Mouse (Mus musculus): ENCODE results near the gene Rnf11.
"Not testable (repeated sequence)": the region's sequence is repeated elsewhere in the genome, so short reads cannot be mapped to it uniquely, and the experiment has no call there.

Rnf11 gene

DNA sequence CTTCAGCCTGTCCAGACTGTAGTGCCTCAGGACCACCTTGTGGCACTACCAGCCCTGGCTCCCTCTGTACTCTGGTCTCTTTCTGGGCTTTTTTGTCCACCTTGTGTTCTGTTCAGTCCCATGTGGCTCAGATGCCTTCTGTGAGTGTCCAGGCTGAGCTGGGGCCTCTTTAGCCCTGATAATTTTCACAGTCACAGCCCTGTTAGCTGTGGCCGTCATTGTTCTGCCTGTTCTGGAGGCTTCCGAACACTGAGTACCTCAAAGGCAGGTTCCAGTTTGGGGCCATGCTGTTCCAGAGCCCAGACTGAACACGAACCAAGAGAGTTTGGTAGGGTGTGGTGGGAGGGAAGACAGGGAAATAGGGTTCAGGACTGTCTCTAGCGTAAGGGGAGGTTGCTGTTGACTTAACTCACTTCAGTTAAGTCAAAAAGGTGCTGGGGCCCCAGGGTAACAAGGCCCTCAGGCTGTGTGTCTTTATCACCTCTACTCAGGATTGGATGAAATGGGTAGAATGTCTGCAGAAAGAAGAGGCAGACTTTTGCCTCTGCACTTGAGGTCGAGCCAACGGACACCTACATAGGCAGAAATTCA is 73.1 kb downstream of the Rnf11 start:
- no peak for DNase-seq (ENCODE audit: low spot score in 2 of 2)

DNA sequence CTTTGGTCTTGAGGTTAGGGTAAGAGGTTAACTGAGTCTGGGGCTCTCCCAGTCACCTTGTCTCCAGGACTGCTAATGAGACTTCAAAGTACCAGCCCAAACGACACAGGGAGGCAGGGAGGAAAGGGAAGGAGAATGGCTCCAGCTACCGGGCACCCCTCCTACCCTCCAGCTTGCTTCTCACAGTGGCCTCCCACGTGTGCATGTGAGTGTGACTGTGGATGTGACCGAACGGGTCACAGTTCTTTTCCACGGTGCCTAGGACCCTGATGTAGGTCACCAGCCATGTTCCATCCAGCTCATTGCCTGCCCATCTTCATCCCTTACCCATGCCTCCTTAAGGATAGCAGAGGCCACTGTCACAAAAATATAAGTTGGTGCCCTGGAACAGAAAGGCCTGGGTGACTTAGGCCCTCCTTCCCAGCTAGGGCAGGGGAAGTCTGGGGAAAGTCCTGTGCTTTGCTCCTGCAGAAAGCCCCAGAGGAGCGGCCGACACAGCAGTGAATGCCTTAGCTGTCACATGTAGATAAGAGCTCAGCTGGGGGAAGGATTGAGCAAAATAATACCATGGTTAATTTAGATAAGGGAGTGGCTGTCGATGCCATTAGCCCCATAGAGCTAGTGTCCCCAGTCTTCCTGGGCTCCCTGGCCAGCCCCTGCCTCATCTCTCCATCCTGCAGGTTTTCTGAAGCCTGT is 73.7 kb downstream of the Rnf11 start:
- no peak for DNase-seq (ENCODE audit: low spot score in 2 of 2)

DNA sequence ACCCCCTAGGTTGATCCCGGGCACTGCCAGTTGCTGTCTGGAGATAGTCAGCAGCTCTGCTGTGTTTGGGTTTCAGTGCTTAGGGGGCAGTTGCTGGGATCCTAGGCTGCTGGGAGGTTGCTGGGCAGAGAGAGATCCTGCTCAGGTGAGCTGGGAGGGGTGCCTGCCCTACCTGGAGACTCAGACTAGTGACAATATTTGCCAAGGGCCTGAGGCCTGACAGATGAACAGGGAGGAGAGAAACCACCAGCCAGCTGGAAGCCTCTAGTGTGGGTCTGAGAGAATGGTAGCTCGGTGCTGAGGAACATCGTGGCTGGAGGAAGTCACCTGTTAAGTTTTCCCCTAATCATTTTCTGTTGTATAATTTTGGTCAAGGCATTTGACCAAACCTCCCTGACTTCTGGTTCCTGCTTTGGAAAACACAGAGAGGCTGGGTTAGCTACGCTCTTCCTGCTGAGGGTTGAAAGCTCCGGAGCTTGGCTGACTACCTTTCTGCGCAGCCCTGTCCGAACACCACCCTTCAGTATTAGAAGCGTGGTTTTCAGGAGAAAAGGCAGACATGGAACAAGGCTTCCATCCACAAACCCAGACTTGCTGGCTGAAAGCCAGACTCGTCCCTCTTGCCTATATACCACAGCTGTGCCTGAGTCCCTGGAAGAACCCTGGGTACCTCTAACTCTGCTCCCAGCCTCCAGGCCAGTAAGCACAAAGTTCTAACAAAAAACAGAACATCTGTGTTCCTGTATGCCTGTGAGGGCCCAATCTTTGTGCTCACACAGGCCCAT is 76.6 kb downstream of the Rnf11 start:
- no peak for DNase-seq (ENCODE audit: low spot score in 2 of 2)

DNA sequence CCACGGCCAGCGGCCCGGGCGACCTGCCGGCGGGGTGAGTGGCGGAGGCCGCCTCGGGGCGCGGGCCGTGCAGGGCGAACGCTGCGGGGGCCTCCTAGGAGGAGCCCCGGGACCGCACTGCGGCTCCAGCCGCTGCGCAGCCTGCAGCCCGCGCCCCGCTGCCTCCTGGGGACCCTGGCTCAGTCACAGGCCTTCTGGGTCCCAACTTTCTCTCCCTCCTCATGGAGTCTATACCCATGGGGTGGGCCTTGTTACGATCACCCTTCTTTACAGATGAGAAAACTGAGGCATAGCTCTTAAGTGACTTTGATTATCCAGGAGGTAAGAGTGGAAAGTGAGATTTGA is 77.4 kb downstream of the Rnf11 start:
- no peak for DNase-seq (ENCODE audit: low spot score in 2 of 2)

DNA sequence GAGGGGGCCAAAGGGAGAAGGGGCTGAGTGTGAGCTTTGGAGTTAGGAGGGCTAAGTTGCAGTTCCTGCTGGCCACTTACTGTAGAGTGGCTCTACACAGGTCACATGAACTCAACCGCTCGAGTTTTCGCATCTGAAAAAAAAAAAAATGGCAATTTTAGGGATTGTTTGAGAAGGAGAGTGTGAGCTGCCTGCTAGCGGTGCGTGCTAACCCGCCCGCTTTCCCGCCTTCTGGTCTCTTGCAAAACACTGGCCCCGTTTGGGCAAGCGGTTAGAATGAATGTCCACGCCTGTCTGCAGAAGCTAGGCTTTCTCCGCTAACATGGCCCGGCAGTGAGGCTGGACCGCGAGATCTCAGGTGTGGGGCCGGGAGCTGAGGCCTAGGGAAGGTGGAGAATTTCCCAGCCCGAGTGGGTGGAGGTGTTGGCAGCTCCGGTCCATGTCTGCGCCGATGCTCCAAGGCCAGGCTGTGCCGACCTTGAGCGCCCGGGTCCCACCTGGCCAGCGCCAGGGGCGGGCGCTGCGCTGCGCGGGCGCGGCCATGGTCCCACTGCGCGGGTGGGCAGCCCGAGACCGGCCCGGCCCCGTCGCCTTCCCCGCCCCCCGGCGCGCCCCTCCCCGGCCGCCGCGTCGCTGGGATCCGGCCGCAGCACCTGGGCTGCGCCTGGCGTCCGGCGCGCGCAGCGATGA is 77.9 kb downstream of the Rnf11 start, which contains the start of gene Ttc39a:
Gene Ttc39a (plus strand): TSS at position 138 of the 690 bp plus-strand sequence.
- DNase-seq (ENCODE audit: low spot score in 2 of 2) = peak in 1 of 2 experiments; percentile 31

DNA sequence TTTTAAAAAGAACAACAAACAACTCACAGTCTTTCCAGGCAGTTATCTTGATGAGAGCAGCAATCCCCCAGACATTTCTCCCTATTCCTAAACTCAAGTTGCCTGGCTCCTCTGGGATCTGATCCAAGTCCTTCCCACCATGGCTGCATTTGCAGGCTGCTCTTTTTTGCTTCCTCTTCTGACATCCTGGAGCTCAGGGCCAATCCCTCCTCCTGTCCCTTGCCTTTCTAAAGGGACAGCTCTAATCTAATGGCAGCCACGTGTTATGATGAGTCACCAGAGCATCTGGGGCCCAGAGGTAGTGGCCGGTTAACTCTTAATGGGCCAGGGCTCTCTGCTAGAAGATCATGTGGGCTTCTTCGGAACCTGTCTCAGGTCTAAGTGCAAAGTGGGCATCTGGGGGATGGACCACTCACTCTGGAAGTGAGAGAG is 78.5 kb downstream of the Rnf11 start:
- peak in 1 of 2 experiments; percentile 47 for DNase-seq (ENCODE audit: low spot score in 2 of 2)

DNA sequence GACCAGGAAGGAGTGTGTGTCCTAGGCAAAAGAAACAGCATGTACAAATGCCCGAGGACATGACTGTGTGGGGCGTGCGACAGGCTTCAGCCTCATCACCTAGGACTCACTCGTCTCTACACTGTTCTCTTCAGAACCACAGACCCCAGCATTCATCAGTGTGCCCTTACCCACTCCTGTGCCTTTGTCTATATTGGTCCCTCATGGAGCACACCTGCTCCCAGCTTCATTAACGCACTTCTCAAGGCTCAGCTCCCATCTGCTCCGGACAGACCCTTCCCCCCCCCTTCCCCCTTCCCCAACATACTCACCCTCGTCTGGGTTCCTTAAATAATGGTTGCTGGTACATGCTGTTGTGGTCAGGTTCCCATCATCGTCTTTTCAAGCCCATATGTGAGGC is 79.1 kb downstream of the Rnf11 start:
- DNase-seq (ENCODE audit: low spot score in 2 of 2) = no peak

DNA sequence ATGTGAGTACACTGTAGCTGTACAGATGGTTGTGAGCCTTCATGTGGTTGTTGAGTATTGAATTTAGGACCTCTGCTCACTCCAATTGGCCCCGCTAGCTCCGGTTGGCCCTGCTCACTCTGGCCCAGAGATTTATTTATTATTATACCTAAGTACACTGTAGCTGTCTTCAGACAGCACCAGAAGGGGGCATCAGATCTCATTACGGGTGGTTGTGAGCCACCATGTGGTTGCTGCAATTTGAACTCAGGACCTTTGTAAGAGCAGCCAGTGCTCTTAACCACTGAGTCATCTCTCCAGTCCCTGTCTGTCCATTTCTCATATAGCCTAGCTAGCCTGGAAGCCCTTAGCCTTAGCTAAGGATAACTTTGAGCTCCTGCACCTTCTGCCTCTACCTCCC is 79.6 kb downstream of the Rnf11 start:
- not testable (repeated sequence) for DNase-seq (ENCODE audit: low spot score in 2 of 2)

DNA sequence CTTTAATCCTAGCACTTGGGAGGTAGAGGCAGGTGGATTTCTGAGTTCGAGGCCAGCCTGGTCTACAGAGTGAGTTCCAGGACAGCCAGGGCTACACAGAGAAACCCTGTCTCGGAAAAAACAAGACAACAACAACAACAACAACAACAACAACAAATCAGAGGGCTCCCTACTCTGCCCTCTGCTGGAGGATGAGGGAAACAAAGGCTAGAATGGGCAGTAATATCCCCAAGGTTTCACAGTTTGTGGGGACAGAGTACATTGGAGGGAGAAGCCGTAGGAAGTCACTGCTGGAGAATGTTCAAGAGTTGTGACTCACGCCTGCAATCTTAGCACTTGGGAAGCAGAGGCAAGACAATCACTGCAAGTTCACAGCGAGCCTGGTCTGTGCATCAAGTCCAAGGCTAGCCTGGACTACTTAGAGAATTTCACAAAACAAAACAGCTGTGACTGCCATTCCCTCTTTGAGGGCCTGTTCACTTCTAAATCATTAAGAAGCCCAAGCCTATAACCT is 83.3 kb downstream of the Rnf11 start:
- DNase-seq (ENCODE audit: low spot score in 2 of 2) = no peak

Data from urinary bladder, postnatal 4 days (tissue).